Mouse (Mus musculus) thymus, adult 2 months (tissue): ENCODE results near the gene Gpr152. TPM values are rescaled to one million over a fixed set of nuclear protein-coding genes. Genes with fewer than 3 reads are reported as not detected.

Experiments used
- DNase-seq: peaks from one replicate; pipeline ENCODE4 v3.0.0; 2021
- H3K27ac ChIP-seq: fragments of 200-500 bp; 2 replicates; pipeline ENCODE4 v1.5.1; 2012; ENCODE audit warnings: low read length, control low read depth; ENCODE audit not compliant: control insufficient read depth, insufficient read depth
- H3K27me3 ChIP-seq: fragments of 200-500 bp; 2 replicates; pipeline ENCODE4 v1.6.1; 2012; ENCODE audit warnings: mild to moderate bottlenecking, low read length, moderate library complexity, mixed read lengths; ENCODE audit not compliant: control insufficient read depth, insufficient read depth
- H3K36me3 ChIP-seq: fragments of 200-500 bp; 2 replicates; pipeline ENCODE4 v1.6.1; 2012; ENCODE audit warnings: mild to moderate bottlenecking, low read length, moderate library complexity; ENCODE audit not compliant: control insufficient read depth, insufficient read depth
- H3K4me1 ChIP-seq: fragments of 200-500 bp; replicated peaks from 2 replicates; pipeline ENCODE4 v1.6.1; 2012; ENCODE audit warnings: low read length; ENCODE audit not compliant: control insufficient read depth, insufficient read depth
- H3K4me3 ChIP-seq: fragments of 200-500 bp; 2 replicates; pipeline ENCODE4 v1.5.1; 2012; ENCODE audit warnings: mild to moderate bottlenecking, low read length, control low read depth, moderate library complexity; ENCODE audit not compliant: control insufficient read depth, insufficient read depth
- CTCF ChIP-seq: fragments of 200-500 bp; IDR thresholded peaks from 2 replicates; pipeline ENCODE4 v1.5.1; 2012; ENCODE audit warnings: mild to moderate bottlenecking, control low read depth, low read length, moderate library complexity, borderline replicate concordance; ENCODE audit not compliant: control insufficient read depth, poor library complexity, insufficient read depth; ENCODE audit errors: extremely low read depth
- POLR2A ChIP-seq: fragments of 200-500 bp; IDR thresholded peaks from 2 replicates; pipeline ENCODE4 v1.6.1; 2012; ENCODE audit warnings: mild to moderate bottlenecking, low read length, control low read depth, moderate library complexity; ENCODE audit not compliant: control insufficient read depth, poor library complexity, insufficient read depth; ENCODE audit errors: extremely low read depth
- WGBS: fragments of 180-500 bp; shearing (Covaris S2); methylation state at CpG from one replicate; pipeline ENCODE4 v1.1.7; 2018; 5-methylcytosine and 5-hydroxymethylcytosine counted together
- polyA plus RNA-seq: library from polyadenylated mRNA; depleted of rRNA; stranded (reverse); fragments of >200 nt; gene quantifications from 2 replicates; pipeline ENCODE4 v1.2.3, GENCODE M21; 2012

The Gpr152 gene
- polyA plus RNA-seq, 1 experiment: 0.20 TPM

- TF ChIP-seq CTCF (no peak), POLR2A (no peak)
- DNase-seq: no peak
- Histone ChIP-seq H3K27me3 (no peaks in the 10 kb centered on the region), H3K27ac (no peak overlapping the region), H3K4me1 (peaks cover 44% of the 10 kb centered on the region), H3K4me3 (no peak overlapping the region), H3K36me3 (no peaks in the 10 kb centered on the region)
- WGBS: 88% methylated on average over 3 of the region's 3 CpGs
These were observed 43.8 kb upstream of the Gpr152 start for GRCm38 (mm10) chr19:4095802-4096201.

GRCm38 (mm10) chr19:4096642-4097440, 42.7 kb upstream of the Gpr152 start, which contains the start of gene Cdk2ap2:
Gene Cdk2ap2 (plus strand): TSS chr19:4097182.
- Histone ChIP-seq H3K27ac (peak within 1 kb of the TSS; percentile 4; the same call in 1 of the 2 replicates), H3K36me3 (no peaks in the 10 kb centered on the region), H3K4me1 (peaks cover 52% of the 10 kb centered on the region), H3K27me3 (no peaks in the 10 kb centered on the region), H3K4me3 (peak within 1 kb of the TSS; percentile 67)
- DNase-seq: peak; percentile 99
- WGBS: under 1% methylated on average over 65 of the region's 65 CpGs
- TF ChIP-seq POLR2A (peak; percentile 72; the same call in 1 of the 2 replicates), CTCF (peak; percentile 56; the same call in 1 of the 2 replicates)

GRCm38 (mm10) chr19:4097441-4097825, 42.2 kb upstream of the Gpr152 start:
- DNase-seq: no peak
- 4% methylated on average over 21 of the region's 21 CpGs for WGBS
- Histone ChIP-seq H3K27me3 (no peaks in the 10 kb centered on the region), H3K4me3 (peak overlapping the region; percentile 67), H3K36me3 (no peaks in the 10 kb centered on the region), H3K27ac (peak overlapping the region; percentile 4; the same call in 1 of the 2 replicates), H3K4me1 (peaks cover 52% of the 10 kb centered on the region)
- TF ChIP-seq POLR2A (no peak), CTCF (no peak)

GRCm38 (mm10) chr19:4098426-4098825, 41.2 kb upstream of the Gpr152 start:
- no peaks in the 10 kb centered on the region for H3K36me3 ChIP-seq
- no peak overlapping the region for H3K4me3 ChIP-seq
- no peaks in the 10 kb centered on the region for H3K27me3 ChIP-seq
- H3K4me1 ChIP-seq: peaks cover 58% of the 10 kb centered on the region
- no peak for TF ChIP-seq CTCF
- TF ChIP-seq POLR2A: no peak
- no peak for DNase-seq
- WGBS: 73% methylated on average over 13 of the region's 13 CpGs
- no peak overlapping the region for H3K27ac ChIP-seq

GRCm38 (mm10) chr19:4099056-4099455, 40.5 kb upstream of the Gpr152 start:
- TF ChIP-seq CTCF (peak; percentile 94), POLR2A (no peak)
- H3K4me3 ChIP-seq: no peak overlapping the region; the same call in 1 of the 2 replicates
- H3K36me3 ChIP-seq: no peaks in the 10 kb centered on the region
- peak; percentile 94 for DNase-seq
- H3K27me3 ChIP-seq: no peaks in the 10 kb centered on the region
- peak overlapping the region; percentile 35; the same call in 1 of the 2 replicates for H3K27ac ChIP-seq
- H3K4me1 ChIP-seq: peaks cover 58% of the 10 kb centered on the region
- 8% methylated on average over 9 of the region's 9 CpGs for WGBS

- Histone ChIP-seq H3K4me3 (peak within 1 kb of the TSS; percentile 66), H3K27ac (peak within 1 kb of the TSS; percentile 35; the same call in 1 of the 2 replicates), H3K36me3 (no peaks in the 10 kb centered on the region), H3K4me1 (peaks cover 61% of the 10 kb centered on the region), H3K27me3 (no peaks in the 10 kb centered on the region)
- peak; percentile 85 for DNase-seq
- under 1% methylated on average over 53 of the region's 53 CpGs for WGBS
- peak; percentile 35; the same call in 1 of the 2 replicates for TF ChIP-seq POLR2A
- 0 out of 2 replicates have a peak, but pooled peaks have one; percentile 21 for TF ChIP-seq CTCF
These were observed 39.5 kb upstream of the Gpr152 start, which contains the start of gene Pitpnm1 for GRCm38 (mm10) chr19:4099837-4100717. Gene Pitpnm1 (plus strand): TSS chr19:4099998.
